Mouse (Mus musculus) testis, adult 2 months (tissue): Measurements from ENCODE around the gene Hnrnpd. TPM values are rescaled to one million over a fixed set of nuclear protein-coding genes. Genes with fewer than 3 reads are reported as not detected.

Experiments used
- H3K27ac ChIP-seq: fragments of 200-500 bp; 2 replicates; pipeline ENCODE4 v1.5.1; 2012; ENCODE audit warnings: low read depth, low read length; ENCODE audit not compliant: control insufficient read depth, insufficient read depth
- H3K27me3 ChIP-seq: fragments of 200-500 bp; 2 replicates; pipeline ENCODE4 v1.6.1; 2012; ENCODE audit warnings: mild to moderate bottlenecking, low read length, moderate library complexity; ENCODE audit not compliant: control insufficient read depth, insufficient read depth
- H3K36me3 ChIP-seq: fragments of 200-500 bp; 2 replicates; pipeline ENCODE4 v1.6.1; 2012; ENCODE audit warnings: mild to moderate bottlenecking, low read length; ENCODE audit not compliant: control insufficient read depth, insufficient read depth
- H3K4me1 ChIP-seq: fragments of 200-500 bp; 2 replicates; pipeline ENCODE4 v1.6.1; 2012; ENCODE audit warnings: low read length; ENCODE audit not compliant: control insufficient read depth, insufficient read depth
- H3K4me3 ChIP-seq: fragments of 200-500 bp; 2 replicates; pipeline ENCODE4 v1.5.1; 2012; ENCODE audit warnings: low read depth, mild to moderate bottlenecking, low read length, moderate library complexity, mixed read lengths; ENCODE audit not compliant: control insufficient read depth
- CTCF ChIP-seq: fragments of 200-500 bp; IDR thresholded peaks from 2 replicates; pipeline ENCODE4 v1.5.1; 2012; ENCODE audit warnings: low read depth, mild to moderate bottlenecking, inconsistent platforms, low read length, moderate library complexity; ENCODE audit not compliant: control insufficient read depth, insufficient read depth, insufficient replicate concordance
- POLR2A ChIP-seq: fragments of 200-500 bp; IDR thresholded peaks from 2 replicates; pipeline ENCODE4 v1.6.1; 2012; ENCODE audit warnings: low read depth, mild to moderate bottlenecking, inconsistent platforms, low read length, moderate library complexity; ENCODE audit not compliant: control insufficient read depth
- polyA plus RNA-seq: library from polyadenylated mRNA; depleted of rRNA; stranded (reverse); fragments of >200 nt; gene quantifications from 2 replicates; pipeline ENCODE4 v1.2.3, GENCODE M21; 2012; rRNA removed

Gene Hnrnpd
- polyA plus RNA-seq, 1 experiment: 28.3 TPM

- no peak overlapping the region for H3K4me3 ChIP-seq
- H3K27ac ChIP-seq: no peak overlapping the region
- H3K36me3 ChIP-seq: no peaks in the 10 kb centered on the region
- no peaks in the 10 kb centered on the region for H3K27me3 ChIP-seq
- TF ChIP-seq CTCF: no peak
- TF ChIP-seq POLR2A: no peak
- H3K4me1 ChIP-seq: no peaks in the 10 kb centered on the region
These were observed 46.8 kb downstream of the Hnrnpd start for GRCm38 (mm10) chr5:99931910-99932309.

GRCm38 (mm10) chr5:99927951-99928350, 50.8 kb downstream of the Hnrnpd start:
- Histone ChIP-seq H3K4me3 (no peak overlapping the region), H3K27me3 (no peaks in the 10 kb centered on the region), H3K27ac (no peak overlapping the region), H3K36me3 (no peaks in the 10 kb centered on the region), H3K4me1 (no peaks in the 10 kb centered on the region)
- TF ChIP-seq POLR2A (no peak), CTCF (peak; percentile 65; the same call in 1 of the 2 replicates)

- H3K4me3 ChIP-seq: no peak overlapping the region
- TF ChIP-seq CTCF: no peak
- no peak for TF ChIP-seq POLR2A
- H3K36me3 ChIP-seq: no peaks in the 10 kb centered on the region
These were observed 56.7 kb downstream of the Hnrnpd start for GRCm38 (mm10) chr5:99922033-99922432.

GRCm38 (mm10) chr5:99915494-99915893, 63.2 kb downstream of the Hnrnpd start:
- Histone ChIP-seq H3K4me1 (no peaks in the 10 kb centered on the region), H3K27ac (no peak overlapping the region)
- TF ChIP-seq CTCF: no peak
- TF ChIP-seq POLR2A: no peak

More at GRCm38 (mm10) chr5:99922033-99922432, 56.7 kb downstream of the Hnrnpd start:
- H3K27ac ChIP-seq: no peak overlapping the region
- H3K4me1 ChIP-seq: no peaks in the 10 kb centered on the region
- H3K27me3 ChIP-seq: no peaks in the 10 kb centered on the region

GRCm38 (mm10) chr5:99906181-99906956, 72.4 kb downstream of the Hnrnpd start, which contains the start of gene Vamp9:
TSS of gene Vamp9 (plus strand) at chr5:99906254.
- peaks cover 4% of the 10 kb centered on the region for H3K4me1 ChIP-seq
- H3K36me3 ChIP-seq: no peaks in the 10 kb centered on the region
- H3K27me3 ChIP-seq: no peaks in the 10 kb centered on the region
- H3K27ac ChIP-seq: peak within 1 kb of the TSS; percentile 98
- TF ChIP-seq CTCF (no peak), POLR2A (peak; percentile 70)
- peak within 1 kb of the TSS; percentile 95 for H3K4me3 ChIP-seq

More at GRCm38 (mm10) chr5:99915494-99915893, 63.2 kb downstream of the Hnrnpd start:
- no peaks in the 10 kb centered on the region for H3K27me3 ChIP-seq
- no peak overlapping the region for H3K4me3 ChIP-seq
- no peaks in the 10 kb centered on the region for H3K36me3 ChIP-seq

Other genes with a start within 250 kb of the Hnrnpd start
- gene Rasgef1b, start 249.9 kb downstream of the Hnrnpd start, polyA plus RNA-seq: 3.0 and 3.2 TPM in 2 replicates
- gene Vamp9, start 72.7 kb downstream of the Hnrnpd start, polyA plus RNA-seq: 2.9 and 3.7 TPM in 2 replicates
- gene 4930524J08Rik, start 123 bp upstream of the Hnrnpd start, polyA plus RNA-seq: 14.1 and 17.2 TPM in 2 replicates
- 25.7 and 25.9 TPM in 2 replicates for gene Hnrnpdl, start 60.7 kb upstream of the Hnrnpd start, polyA plus RNA-seq
- gene Enoph1, start 61.0 kb upstream of the Hnrnpd start, polyA plus RNA-seq: 29.9 and 31.8 TPM in 2 replicates
- 4.6 and 5.8 TPM in 2 replicates for gene Tmem150c, start 180.9 kb upstream of the Hnrnpd start, polyA plus RNA-seq